Mouse (Mus musculus): ENCODE measurements around the gene Spast. TPM values are rescaled to one million over a fixed set of nuclear protein-coding genes. Genes with fewer than 3 reads are reported as not detected.

Spast gene
- polyA plus RNA-seq, 1 experiment = 14.3 TPM

DNA sequence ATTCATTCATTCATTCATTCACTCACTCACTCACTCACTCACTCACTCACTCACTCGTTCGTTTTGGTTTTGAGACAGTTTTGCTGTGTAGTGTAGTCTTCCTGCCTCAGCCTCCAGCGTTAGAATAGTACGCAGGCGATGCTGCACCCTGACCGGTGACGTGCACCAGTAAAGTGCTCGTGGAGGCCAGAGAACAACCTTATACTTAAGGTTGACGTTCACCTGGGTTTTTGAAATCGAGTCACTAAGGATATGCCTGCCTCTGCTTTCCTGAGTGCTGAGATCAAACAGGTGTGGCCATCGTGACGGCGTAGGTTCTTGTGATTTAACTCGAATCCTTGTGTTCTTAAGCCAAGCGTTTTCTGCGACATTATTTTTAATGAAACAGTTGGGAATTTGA, 56.1 kb downstream of the Spast start:
- no peak overlapping the region for H3ac ChIP-seq (ENCODE audit: control insufficient read depth, insufficient read length)
- peak overlapping the region; percentile 92 for H3K4me3 ChIP-seq
- peaks cover 33% of the 10 kb centered on the region for H3K79me2 ChIP-seq (ENCODE audit: control insufficient read depth, insufficient read depth)
- no peaks in the 10 kb centered on the region for H3K27me3 ChIP-seq (ENCODE audit: control insufficient read depth, insufficient read depth, insufficient read length)
- H3K4me2 ChIP-seq (ENCODE audit: low read depth) = peak overlapping the region; percentile 91
- no peak for TF ChIP-seq TCF12 (IDR thresholded peaks at IDR 0.05; ENCODE audit: insufficient read depth, poor library complexity, severe bottlenecking)
- TF ChIP-seq POLR2AphosphoS2 (IDR thresholded peaks at IDR 0.05; ENCODE audit: insufficient read length, low read depth) = peak; percentile 12
- no peak for TF ChIP-seq MYOG (IDR thresholded peaks at IDR 0.05; ENCODE audit: control insufficient read depth in 1 of 3, insufficient read depth in 1 of 3, insufficient read length in 2 of 3, low read depth in 2 of 3)
- TF ChIP-seq E2F4 (IDR thresholded peaks at IDR 0.05; ENCODE audit: insufficient read depth) = no peak
- no peak for TF ChIP-seq MAX (IDR thresholded peaks at IDR 0.05; ENCODE audit: low read depth)
- no peak for TF ChIP-seq SRF (IDR thresholded peaks at IDR 0.05; ENCODE audit: control insufficient read depth, insufficient read length, low read depth)
- no peak for TF ChIP-seq POLR2A (IDR thresholded peaks at IDR 0.05; ENCODE audit: insufficient read length, low read depth)
- TF ChIP-seq TCF3 (IDR thresholded peaks at IDR 0.05; ENCODE audit: insufficient read length, low read depth) = no peak
- no peak for TF ChIP-seq REST (IDR thresholded peaks at IDR 0.05; ENCODE audit: insufficient read depth, insufficient read length)
- H3K36me3 ChIP-seq (ENCODE audit: control insufficient read depth, insufficient read depth) = no peaks in the 10 kb centered on the region

GRCm38 (mm10) chr17:74395383-74396065, 56.7 kb downstream of the Spast start, which contains the start of gene Slc30a6:
Gene Slc30a6, plus strand, starts transcription at chr17:74395608.
- Histone ChIP-seq H3K4me3 (peak within 1 kb of the TSS; percentile 92), H3K4me2 (ENCODE audit: low read depth) (peak within 1 kb of the TSS; percentile 91), H3ac (ENCODE audit: control insufficient read depth, insufficient read length) (peak within 1 kb of the TSS; percentile 40), H3K27me3 (ENCODE audit: control insufficient read depth, insufficient read depth, insufficient read length) (no peaks in the 10 kb centered on the region), H3K36me3 (ENCODE audit: control insufficient read depth, insufficient read depth) (no peaks in the 10 kb centered on the region), H3K79me2 (ENCODE audit: control insufficient read depth, insufficient read depth) (peaks cover 36% of the 10 kb centered on the region)
- TF ChIP-seq POLR2AphosphoS2 (IDR thresholded peaks at IDR 0.05; ENCODE audit: insufficient read length, low read depth) (peak; percentile 93), POLR2A (IDR thresholded peaks at IDR 0.05; ENCODE audit: insufficient read length, low read depth) (peak; percentile 95), MYOG (IDR thresholded peaks at IDR 0.05; ENCODE audit: control insufficient read depth in 1 of 3, insufficient read depth in 1 of 3, insufficient read length in 2 of 3, low read depth in 2 of 3) (no peak), MYOD1 (IDR thresholded peaks at IDR 0.05; ENCODE audit: control insufficient read depth in 1 of 3, insufficient read length in 2 of 3, low read depth in 2 of 3) (no peak), E2F4 (IDR thresholded peaks at IDR 0.05; ENCODE audit: insufficient read depth) (no peak)

DNA sequence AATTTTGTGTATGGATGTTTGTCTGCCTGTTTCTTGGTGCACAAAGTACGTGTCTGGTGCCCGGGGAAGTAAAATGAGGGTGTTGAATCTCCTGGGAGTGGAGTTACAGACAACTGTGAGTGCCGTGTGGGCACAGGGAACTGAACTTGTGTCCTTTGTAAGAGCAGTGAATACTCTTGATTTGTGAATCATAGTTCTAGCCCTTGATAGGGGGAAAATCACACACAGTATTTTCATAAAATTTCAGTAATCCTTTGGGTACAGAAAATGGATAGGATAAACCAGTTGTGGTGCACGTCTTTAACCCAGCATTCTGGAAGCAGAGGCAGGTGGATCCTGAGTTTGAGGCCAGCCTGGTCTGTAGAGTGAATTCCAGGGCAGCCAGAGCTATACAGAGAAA, 58.0 kb downstream of the Spast start:
- no peak overlapping the region for H3ac ChIP-seq (ENCODE audit: control insufficient read depth, insufficient read length)
- TF ChIP-seq CEBPB (IDR thresholded peaks at IDR 0.05; ENCODE audit: insufficient read depth, poor library complexity, severe bottlenecking) (no peak), REST (IDR thresholded peaks at IDR 0.05; ENCODE audit: insufficient read depth, insufficient read length) (no peak), TCF3 (IDR thresholded peaks at IDR 0.05; ENCODE audit: insufficient read length, low read depth) (no peak), E2F4 (IDR thresholded peaks at IDR 0.05; ENCODE audit: insufficient read depth) (no peak), SRF (IDR thresholded peaks at IDR 0.05; ENCODE audit: control insufficient read depth, insufficient read length, low read depth) (no peak), POLR2AphosphoS2 (IDR thresholded peaks at IDR 0.05; ENCODE audit: insufficient read length, low read depth) (no peak), POLR2A (IDR thresholded peaks at IDR 0.05; ENCODE audit: insufficient read length, low read depth) (no peak), USF1 (IDR thresholded peaks at IDR 0.05; ENCODE audit: low read depth) (no peak), TCF12 (IDR thresholded peaks at IDR 0.05; ENCODE audit: insufficient read depth, poor library complexity, severe bottlenecking) (no peak), MYOG (IDR thresholded peaks at IDR 0.05; ENCODE audit: control insufficient read depth in 1 of 3, insufficient read depth in 1 of 3, insufficient read length in 2 of 3, low read depth in 2 of 3) (no peak), MYOD1 (IDR thresholded peaks at IDR 0.05; ENCODE audit: control insufficient read depth in 1 of 3, insufficient read length in 2 of 3, low read depth in 2 of 3) (no peak), MAX (IDR thresholded peaks at IDR 0.05; ENCODE audit: low read depth) (no peak)
- peak overlapping the region; percentile 92 for H3K4me3 ChIP-seq
- peaks cover 36% of the 10 kb centered on the region for H3K79me2 ChIP-seq (ENCODE audit: control insufficient read depth, insufficient read depth)
- peak overlapping the region; percentile 91 for H3K4me2 ChIP-seq (ENCODE audit: low read depth)
- no peaks in the 10 kb centered on the region for H3K27me3 ChIP-seq (ENCODE audit: control insufficient read depth, insufficient read depth, insufficient read length)
- H3K36me3 ChIP-seq (ENCODE audit: control insufficient read depth, insufficient read depth) = no peaks in the 10 kb centered on the region

- no peaks in the 10 kb centered on the region for H3K27me3 ChIP-seq (ENCODE audit: control insufficient read depth, insufficient read depth, insufficient read length)
- peaks cover 3% of the 10 kb centered on the region for H3K36me3 ChIP-seq (ENCODE audit: control insufficient read depth, insufficient read depth)
- peak overlapping the region; percentile 92 for H3K4me3 ChIP-seq
- no peak for TF ChIP-seq MYOG (IDR thresholded peaks at IDR 0.05; ENCODE audit: control insufficient read depth in 1 of 3, insufficient read depth in 1 of 3, insufficient read length in 2 of 3, low read depth in 2 of 3)
- TF ChIP-seq USF1 (IDR thresholded peaks at IDR 0.05; ENCODE audit: low read depth) = no peak
- TF ChIP-seq MYOD1 (IDR thresholded peaks at IDR 0.05; ENCODE audit: control insufficient read depth in 1 of 3, insufficient read length in 2 of 3, low read depth in 2 of 3) = no peak
- TF ChIP-seq E2F4 (IDR thresholded peaks at IDR 0.05; ENCODE audit: insufficient read depth) = no peak
- TF ChIP-seq CEBPB (IDR thresholded peaks at IDR 0.05; ENCODE audit: insufficient read depth, poor library complexity, severe bottlenecking) = no peak
- no peak for TF ChIP-seq REST (IDR thresholded peaks at IDR 0.05; ENCODE audit: insufficient read depth, insufficient read length)
- no peak for TF ChIP-seq POLR2AphosphoS2 (IDR thresholded peaks at IDR 0.05; ENCODE audit: insufficient read length, low read depth)
- TF ChIP-seq TCF12 (IDR thresholded peaks at IDR 0.05; ENCODE audit: insufficient read depth, poor library complexity, severe bottlenecking) = no peak
- no peak for TF ChIP-seq MAX (IDR thresholded peaks at IDR 0.05; ENCODE audit: low read depth)
- TF ChIP-seq SRF (IDR thresholded peaks at IDR 0.05; ENCODE audit: control insufficient read depth, insufficient read length, low read depth) = no peak
- TF ChIP-seq TCF3 (IDR thresholded peaks at IDR 0.05; ENCODE audit: insufficient read length, low read depth) = no peak
- no peak for TF ChIP-seq POLR2A (IDR thresholded peaks at IDR 0.05; ENCODE audit: insufficient read length, low read depth)
- H3K79me2 ChIP-seq (ENCODE audit: control insufficient read depth, insufficient read depth) = peaks cover 36% of the 10 kb centered on the region
- H3K4me2 ChIP-seq (ENCODE audit: low read depth) = peak overlapping the region; percentile 91
- no peak overlapping the region for H3ac ChIP-seq (ENCODE audit: control insufficient read depth, insufficient read length)
These were observed 58.4 kb downstream of the Spast start for GRCm38 (mm10) chr17:74397173-74397572.
